Mouse (Mus musculus): ENCODE measurements around the gene Gnaq. TPM values are rescaled to one million over a fixed set of nuclear protein-coding genes. Genes with fewer than 3 reads are reported as not detected.
A peak's percentile ranks its signal among the peaks of the same experiment; 100 is the strongest.

The Gnaq gene
- polyA plus RNA-seq, 1 experiment from 2014 or later = 32.9 TPM

GRCm38 (mm10) chr19:16204776-16205680 is 72.4 kb downstream of the Gnaq start:
- peak overlapping the region; percentile 90 for H3K27ac ChIP-seq (ENCODE audit: low read length)

GRCm38 (mm10) chr19:16209616-16210015 is 77.0 kb downstream of the Gnaq start:
- no peak for ATAC-seq (ENCODE audit: low read depth)
- Histone ChIP-seq H3K4me3 (ENCODE audit: low read length) (no peak overlapping the region), H3K4me2 (ENCODE audit: low read depth, low read length) (no peak overlapping the region), H3K36me3 (ENCODE audit: control insufficient read depth, insufficient read depth, low read length) (no peaks in the 10 kb centered on the region), H3K9me3 (ENCODE audit: control insufficient read depth, low read length) (no peaks in the 10 kb centered on the region), H3K27me3 (ENCODE audit: control insufficient read depth, insufficient read depth, low read depth, low read length) (no peaks in the 10 kb centered on the region), H3K27ac (ENCODE audit: low read length) (no peak overlapping the region), H3K4me1 (replicated peaks; ENCODE audit: control insufficient read depth, insufficient read depth, low read length) (peaks cover 6% of the 10 kb centered on the region), H3K9ac (ENCODE audit: low read length) (no peak overlapping the region)
- 98% methylated on average over 2 of the region's 2 CpGs for WGBS

More at GRCm38 (mm10) chr19:16204776-16205680, 72.4 kb downstream of the Gnaq start:
- peak; percentile 90 for ATAC-seq (ENCODE audit: low read depth)
- Histone ChIP-seq H3K9me3 (ENCODE audit: control insufficient read depth, low read length) (no peaks in the 10 kb centered on the region), H3K4me2 (ENCODE audit: low read depth, low read length) (peak overlapping the region; percentile 6; the same call in 1 of the 2 replicates), H3K4me3 (ENCODE audit: low read length) (no peak overlapping the region), H3K9ac (ENCODE audit: low read length) (no peak overlapping the region), H3K4me1 (replicated peaks; ENCODE audit: control insufficient read depth, insufficient read depth, low read length) (peaks cover 4% of the 10 kb centered on the region), H3K27me3 (ENCODE audit: control insufficient read depth, insufficient read depth, low read depth, low read length) (no peaks in the 10 kb centered on the region), H3K36me3 (ENCODE audit: control insufficient read depth, insufficient read depth, low read length) (no peaks in the 10 kb centered on the region)
- 60% methylated on average over 7 of the region's 7 CpGs for WGBS

- no peak overlapping the region for H3K4me3 ChIP-seq (ENCODE audit: low read length)
- peak overlapping the region; percentile 45; the same call in 1 of the 2 replicates for H3K27ac ChIP-seq (ENCODE audit: low read length)
Measured at GRCm38 (mm10) chr19:16214946-16215345, 82.3 kb downstream of the Gnaq start.

GRCm38 (mm10) chr19:16215430-16216016 is 82.9 kb downstream of the Gnaq start:
- Histone ChIP-seq H3K36me3 (ENCODE audit: control insufficient read depth, insufficient read depth, low read length) (peaks cover 3% of the 10 kb centered on the region), H3K9ac (ENCODE audit: low read length) (no peak overlapping the region), H3K4me1 (replicated peaks; ENCODE audit: control insufficient read depth, insufficient read depth, low read length) (peaks cover 11% of the 10 kb centered on the region), H3K27me3 (ENCODE audit: control insufficient read depth, insufficient read depth, low read depth, low read length) (no peaks in the 10 kb centered on the region), H3K9me3 (ENCODE audit: control insufficient read depth, low read length) (no peaks in the 10 kb centered on the region), H3K4me3 (ENCODE audit: low read length) (no peak overlapping the region), H3K27ac (ENCODE audit: low read length) (peak overlapping the region; percentile 45; the same call in 1 of the 2 replicates), H3K4me2 (ENCODE audit: low read depth, low read length) (no peak overlapping the region)
- no peak for ATAC-seq (ENCODE audit: low read depth)
- 86% methylated on average over 2 of the region's 2 CpGs for WGBS

More at GRCm38 (mm10) chr19:16214946-16215345, 82.3 kb downstream of the Gnaq start:
- peak; percentile 51; the same call in 1 of the 2 replicates for ATAC-seq (ENCODE audit: low read depth)
- peaks cover 11% of the 10 kb centered on the region for H3K4me1 ChIP-seq (replicated peaks; ENCODE audit: control insufficient read depth, insufficient read depth, low read length)
- no peaks in the 10 kb centered on the region for H3K9me3 ChIP-seq (ENCODE audit: control insufficient read depth, low read length)
- H3K4me2 ChIP-seq (ENCODE audit: low read depth, low read length) = no peak overlapping the region
- 39% methylated on average over 6 of the region's 6 CpGs for WGBS
- H3K9ac ChIP-seq (ENCODE audit: low read length) = no peak overlapping the region
- no peaks in the 10 kb centered on the region for H3K27me3 ChIP-seq (ENCODE audit: control insufficient read depth, insufficient read depth, low read depth, low read length)
- H3K36me3 ChIP-seq (ENCODE audit: control insufficient read depth, insufficient read depth, low read length) = peaks cover 3% of the 10 kb centered on the region

GRCm38 (mm10) chr19:16219978-16220377 is 87.3 kb downstream of the Gnaq start:
- no peak overlapping the region for H3K9ac ChIP-seq (ENCODE audit: low read length)
- H3K4me2 ChIP-seq (ENCODE audit: low read depth, low read length) = no peak overlapping the region
- no peak overlapping the region for H3K4me3 ChIP-seq (ENCODE audit: low read length)
- H3K9me3 ChIP-seq (ENCODE audit: control insufficient read depth, low read length) = no peaks in the 10 kb centered on the region
- H3K36me3 ChIP-seq (ENCODE audit: control insufficient read depth, insufficient read depth, low read length) = peaks cover 3% of the 10 kb centered on the region
- no peak for ATAC-seq (ENCODE audit: low read depth)
- 69% methylated on average over 4 of the region's 4 CpGs for WGBS
- H3K4me1 ChIP-seq (replicated peaks; ENCODE audit: control insufficient read depth, insufficient read depth, low read length) = peaks cover 4% of the 10 kb centered on the region
- H3K27me3 ChIP-seq (ENCODE audit: control insufficient read depth, insufficient read depth, low read depth, low read length) = no peaks in the 10 kb centered on the region
- no peak overlapping the region for H3K27ac ChIP-seq (ENCODE audit: low read length)

GRCm38 (mm10) chr19:16222526-16222925 is 89.9 kb downstream of the Gnaq start:
- WGBS = 66% methylated on average over 3 of the region's 3 CpGs
- Histone ChIP-seq H3K9me3 (ENCODE audit: control insufficient read depth, low read length) (no peaks in the 10 kb centered on the region; the same call in 1 of the 2 replicates), H3K4me3 (ENCODE audit: low read length) (no peak overlapping the region), H3K27ac (ENCODE audit: low read length) (no peak overlapping the region), H3K9ac (ENCODE audit: low read length) (no peak overlapping the region), H3K4me2 (ENCODE audit: low read depth, low read length) (no peak overlapping the region), H3K4me1 (replicated peaks; ENCODE audit: control insufficient read depth, insufficient read depth, low read length) (no peaks in the 10 kb centered on the region; the same call in 1 of the 2 replicates), H3K36me3 (ENCODE audit: control insufficient read depth, insufficient read depth, low read length) (peaks cover 8% of the 10 kb centered on the region), H3K27me3 (ENCODE audit: control insufficient read depth, insufficient read depth, low read depth, low read length) (no peaks in the 10 kb centered on the region)
- 0 out of 2 replicates have a peak, but pooled peaks have one; percentile 28 for ATAC-seq (ENCODE audit: low read depth)

GRCm38 (mm10) chr19:16223126-16223525 is 90.5 kb downstream of the Gnaq start:
- Histone ChIP-seq H3K27me3 (ENCODE audit: control insufficient read depth, insufficient read depth, low read depth, low read length) (no peaks in the 10 kb centered on the region), H3K9ac (ENCODE audit: low read length) (no peak overlapping the region), H3K27ac (ENCODE audit: low read length) (no peak overlapping the region), H3K9me3 (ENCODE audit: control insufficient read depth, low read length) (no peaks in the 10 kb centered on the region; the same call in 1 of the 2 replicates), H3K4me1 (replicated peaks; ENCODE audit: control insufficient read depth, insufficient read depth, low read length) (no peaks in the 10 kb centered on the region; the same call in 1 of the 2 replicates), H3K36me3 (ENCODE audit: control insufficient read depth, insufficient read depth, low read length) (peaks cover 8% of the 10 kb centered on the region), H3K4me2 (ENCODE audit: low read depth, low read length) (no peak overlapping the region), H3K4me3 (ENCODE audit: low read length) (no peak overlapping the region)
- 84% methylated on average over 3 of the region's 3 CpGs for WGBS
- ATAC-seq (ENCODE audit: low read depth) = no peak

GRCm38 (mm10) chr19:16224831-16225230 is 92.2 kb downstream of the Gnaq start:
- Histone ChIP-seq H3K4me3 (ENCODE audit: low read length) (no peak overlapping the region), H3K4me2 (ENCODE audit: low read depth, low read length) (no peak overlapping the region), H3K9ac (ENCODE audit: low read length) (no peak overlapping the region), H3K27me3 (ENCODE audit: control insufficient read depth, insufficient read depth, low read depth, low read length) (no peaks in the 10 kb centered on the region), H3K36me3 (ENCODE audit: control insufficient read depth, insufficient read depth, low read length) (peaks cover 6% of the 10 kb centered on the region), H3K27ac (ENCODE audit: low read length) (no peak overlapping the region), H3K4me1 (replicated peaks; ENCODE audit: control insufficient read depth, insufficient read depth, low read length) (no peaks in the 10 kb centered on the region; the same call in 1 of the 2 replicates), H3K9me3 (ENCODE audit: control insufficient read depth, low read length) (no peaks in the 10 kb centered on the region; the same call in 1 of the 2 replicates)
- ATAC-seq (ENCODE audit: low read depth) = no peak
- WGBS = 70% methylated on average over 2 of the region's 2 CpGs

GRCm38 (mm10) chr19:16231584-16231983 is 99.0 kb downstream of the Gnaq start:
- Histone ChIP-seq H3K9ac (ENCODE audit: low read length) (no peak overlapping the region), H3K9me3 (ENCODE audit: control insufficient read depth, low read length) (no peaks in the 10 kb centered on the region), H3K36me3 (ENCODE audit: control insufficient read depth, insufficient read depth, low read length) (no peaks in the 10 kb centered on the region), H3K4me3 (ENCODE audit: low read length) (no peak overlapping the region), H3K4me2 (ENCODE audit: low read depth, low read length) (no peak overlapping the region), H3K27me3 (ENCODE audit: control insufficient read depth, insufficient read depth, low read depth, low read length) (no peaks in the 10 kb centered on the region), H3K4me1 (replicated peaks; ENCODE audit: control insufficient read depth, insufficient read depth, low read length) (no peaks in the 10 kb centered on the region), H3K27ac (ENCODE audit: low read length) (no peak overlapping the region)
- ATAC-seq (ENCODE audit: low read depth) = no peak
- WGBS = 71% methylated on average over 1 of the region's 1 CpGs

All from lung, embryonic 16.5 days (tissue).